Mouse (Mus musculus) testis, adult 2 months (tissue): ENCODE results near the gene Ccl24.

Source experiments
- CTCF ChIP-seq: fragments of 200-500 bp; IDR thresholded peaks from 2 replicates; pipeline ENCODE4 v1.5.1; 2012; ENCODE audit warnings: low read depth, mild to moderate bottlenecking, inconsistent platforms, low read length, moderate library complexity; ENCODE audit not compliant: control insufficient read depth, insufficient read depth, insufficient replicate concordance
- POLR2A ChIP-seq: fragments of 200-500 bp; IDR thresholded peaks from 2 replicates; pipeline ENCODE4 v1.6.1; 2012; ENCODE audit warnings: low read depth, mild to moderate bottlenecking, inconsistent platforms, low read length, moderate library complexity; ENCODE audit not compliant: control insufficient read depth

GRCm38 (mm10) chr5:135524087-135524486 lies 48.8 kb downstream of the Ccl24 start:
- no peak for TF ChIP-seq CTCF
- no peak for TF ChIP-seq POLR2A
